Mouse (Mus musculus) embryo, embryonic 10 days (tissue): Measurements from ENCODE around the gene Usp47.

Experiments used
- DNase-seq: peaks from one replicate; pipeline ENCODE4 v3.0.0-alpha.2; 2015; ENCODE audit warnings: low spot score

Usp47 gene

DNA sequence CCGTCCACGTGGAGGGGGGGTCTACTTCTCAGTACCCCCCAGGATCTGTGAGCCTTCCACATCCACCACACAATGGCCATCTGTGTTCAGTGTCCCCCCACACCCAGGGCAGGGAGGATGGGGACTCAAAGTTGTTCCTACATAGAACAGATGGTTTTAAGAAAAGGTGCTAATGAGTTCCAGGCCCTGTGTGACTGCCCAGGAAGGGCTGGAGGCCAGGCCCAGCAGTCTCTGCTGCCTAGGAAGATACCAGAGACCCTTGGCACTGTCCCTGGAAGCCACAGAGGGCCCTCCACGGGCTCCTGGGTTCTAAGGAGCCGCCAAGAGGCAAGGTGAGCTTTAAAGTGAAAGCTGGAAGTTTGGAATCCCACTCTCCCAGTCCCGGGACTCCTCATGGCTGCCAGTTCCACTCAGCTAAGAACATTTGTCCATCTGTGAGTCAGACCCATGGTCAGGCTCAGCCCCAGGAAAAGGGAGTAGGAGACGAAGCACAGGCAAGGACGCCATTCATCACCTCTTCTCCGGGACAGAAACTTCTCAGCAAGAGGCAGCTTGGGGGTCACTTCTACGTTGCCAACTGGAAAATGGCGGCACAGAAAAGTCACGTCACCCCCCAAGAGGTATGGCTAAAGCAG, 98.7 kb downstream of the Usp47 start:
- DNase-seq: no peak

DNA sequence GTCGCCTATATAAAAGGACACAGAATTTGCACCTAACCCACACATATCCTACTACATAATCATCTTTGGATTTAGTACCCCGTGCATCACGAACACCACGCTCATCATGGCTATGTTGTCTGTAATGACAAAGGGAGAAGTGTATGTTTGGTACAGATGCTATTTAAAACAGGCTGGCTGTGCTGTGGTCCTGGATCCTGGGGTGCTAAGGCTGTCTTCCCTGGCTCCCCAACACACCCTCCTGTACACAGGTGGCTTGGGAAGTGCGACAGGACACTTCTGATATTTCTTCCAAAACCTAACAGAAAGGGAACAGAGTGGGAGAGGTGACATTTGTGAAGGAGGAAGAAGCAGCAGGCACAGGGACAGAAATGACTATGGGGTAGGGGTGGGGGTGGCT, 100.3 kb downstream of the Usp47 start:
- no peak for DNase-seq

DNA sequence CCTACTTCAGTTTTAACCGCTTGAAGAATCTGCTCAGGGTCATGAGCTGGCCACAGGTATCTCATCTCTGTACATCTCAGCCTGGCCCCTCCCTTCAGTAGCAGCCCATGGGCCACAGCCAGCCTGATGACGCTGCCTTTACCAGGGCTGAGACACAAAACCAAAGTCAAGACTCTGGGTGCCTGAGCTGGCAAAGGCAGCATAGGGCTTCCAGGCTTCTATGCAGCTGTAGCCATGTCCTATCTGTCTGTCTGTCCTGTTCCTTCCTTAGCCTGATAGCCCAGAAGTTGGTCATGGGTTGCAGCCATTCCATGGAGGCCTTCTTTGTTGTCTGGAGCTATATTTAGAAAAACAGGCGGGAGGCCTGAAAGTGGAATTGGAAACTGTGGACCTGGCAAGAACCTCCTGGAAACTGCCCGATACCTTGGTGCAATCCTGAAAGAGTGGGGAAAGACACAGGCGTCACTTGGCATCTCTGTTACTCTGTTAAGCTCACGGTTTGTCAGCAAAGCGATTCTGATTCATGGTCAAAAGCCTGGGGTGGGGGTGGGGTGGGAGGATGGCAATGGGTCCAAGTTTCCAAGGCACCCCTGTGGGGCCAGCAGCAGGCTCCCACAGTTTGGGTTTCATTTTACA, 102.4 kb downstream of the Usp47 start:
- no peak for DNase-seq

DNA sequence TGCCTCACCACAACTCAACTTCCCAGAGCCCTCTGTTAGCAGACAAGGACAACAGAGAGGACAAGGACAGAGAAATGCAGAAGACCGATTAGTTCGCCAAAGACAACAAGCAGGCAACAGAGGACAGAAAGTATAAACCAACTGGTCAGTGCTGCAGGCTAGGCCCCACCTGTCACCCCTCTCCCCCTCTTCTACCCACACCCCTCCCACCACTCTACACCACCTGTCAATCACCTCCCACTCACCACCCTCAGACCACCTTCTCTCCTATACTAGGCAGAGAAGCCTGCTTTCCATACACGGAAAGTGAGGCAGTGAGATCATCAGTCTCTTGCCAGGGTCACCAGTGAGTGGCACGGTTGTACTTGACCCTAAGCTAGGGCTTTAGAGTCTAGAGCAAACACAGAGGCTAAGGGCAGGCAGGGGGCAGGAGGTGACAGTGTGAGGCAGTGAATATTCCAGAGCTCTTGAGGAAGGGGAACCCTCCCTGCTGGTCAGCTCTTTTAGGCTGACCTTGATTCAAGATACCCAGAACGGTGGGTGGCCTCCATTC, 103.9 kb downstream of the Usp47 start:
- DNase-seq: peak; percentile 13

DNA sequence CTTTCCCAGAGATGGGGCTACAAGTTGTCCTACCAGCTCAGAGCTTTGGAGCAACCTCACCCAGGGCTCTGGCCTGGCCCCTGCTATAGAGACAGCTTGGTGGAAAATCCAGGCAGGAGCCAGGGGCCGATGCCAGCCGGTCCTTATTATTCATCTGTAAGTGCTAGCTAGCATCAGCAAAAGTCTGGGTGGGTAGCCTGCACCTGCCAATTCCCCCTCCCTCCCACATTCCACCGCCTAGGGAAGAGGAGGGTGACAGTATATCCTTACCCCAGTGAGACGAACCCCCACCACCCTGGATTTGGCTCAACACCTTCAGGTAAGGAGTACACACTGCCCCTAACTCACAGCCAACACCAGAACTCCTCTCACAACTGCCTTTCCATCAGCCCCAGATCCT, 104.7 kb downstream of the Usp47 start:
- DNase-seq: no peak

DNA sequence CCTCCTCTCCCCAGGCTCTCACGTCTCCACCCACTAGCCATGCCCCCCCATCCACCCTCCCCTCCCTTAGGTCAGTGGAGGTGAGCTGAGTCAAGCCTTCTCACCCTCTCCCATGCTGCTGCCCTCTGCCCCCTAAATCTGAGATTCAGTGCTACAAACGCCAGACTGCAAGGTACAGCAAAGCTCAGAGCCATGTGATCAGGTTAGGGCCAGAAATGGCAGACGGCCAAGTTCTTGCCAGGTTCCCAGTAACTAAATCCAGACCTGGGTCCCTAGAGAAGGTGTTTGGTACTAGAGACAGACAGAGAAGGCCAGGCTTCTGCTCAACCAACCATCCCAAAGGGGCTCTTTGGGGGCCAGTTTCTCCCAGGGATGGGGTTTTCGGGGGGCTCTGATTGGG, 105.5 kb downstream of the Usp47 start:
- no peak for DNase-seq

DNA sequence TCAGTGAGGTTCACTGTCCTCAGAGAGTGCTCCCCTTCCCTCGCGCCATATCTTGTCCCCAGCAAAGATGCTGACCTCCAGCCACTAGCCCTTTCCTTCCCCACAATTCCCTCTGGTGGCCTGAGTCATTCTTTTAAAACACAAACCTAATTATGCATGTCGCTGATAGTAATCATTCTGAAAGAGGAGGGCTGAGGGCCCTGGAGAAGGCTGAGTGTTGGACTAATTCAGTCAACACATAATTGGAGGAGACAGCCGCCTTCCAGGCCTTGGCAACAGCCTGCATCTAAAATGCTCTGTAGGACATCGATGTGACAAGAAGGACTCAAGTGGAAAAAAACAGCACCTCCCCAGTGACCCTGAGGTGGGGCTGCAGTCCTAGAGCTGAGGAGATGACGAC, 106.5 kb downstream of the Usp47 start:
- no peak for DNase-seq

DNA sequence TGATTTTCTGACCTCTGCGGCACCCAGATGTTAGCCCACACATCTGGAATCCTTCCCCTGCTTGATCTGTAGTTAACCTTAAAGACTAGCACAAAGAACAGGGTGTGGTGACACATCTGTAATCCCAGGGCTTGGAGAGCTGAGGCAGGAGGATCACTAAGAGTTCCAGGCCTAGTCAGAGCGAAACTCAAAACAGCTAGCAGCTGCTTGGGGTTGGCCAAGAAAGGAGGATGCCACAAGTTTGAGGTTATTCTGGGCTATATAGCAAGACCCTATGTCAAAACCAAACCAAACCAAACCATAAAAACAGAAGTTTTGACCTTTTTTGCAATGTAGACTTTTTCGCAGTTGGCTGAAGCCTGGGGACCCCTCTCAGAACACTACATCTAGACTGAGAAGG, 107.4 kb downstream of the Usp47 start:
- no peak for DNase-seq

DNA sequence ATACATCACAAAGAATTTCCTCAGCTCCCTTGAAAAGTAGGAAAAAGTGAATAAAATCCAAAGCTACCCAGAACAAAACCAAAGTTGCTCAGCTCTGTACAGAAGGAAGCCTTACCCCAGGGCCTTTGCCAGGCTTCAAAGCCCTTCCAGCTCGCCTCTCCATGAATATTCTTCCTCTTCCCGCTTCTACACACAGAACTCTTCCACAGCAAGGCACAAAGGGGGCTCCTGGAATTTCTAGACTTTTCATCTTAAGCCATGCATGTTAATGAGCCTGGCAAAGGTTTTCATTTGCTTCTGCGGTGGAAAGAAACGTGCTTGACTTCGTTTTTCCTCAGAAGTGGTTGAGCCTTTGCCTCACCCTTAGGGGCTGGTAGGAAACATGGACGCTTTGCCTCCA, 108.7 kb downstream of the Usp47 start:
- DNase-seq: no peak

DNA sequence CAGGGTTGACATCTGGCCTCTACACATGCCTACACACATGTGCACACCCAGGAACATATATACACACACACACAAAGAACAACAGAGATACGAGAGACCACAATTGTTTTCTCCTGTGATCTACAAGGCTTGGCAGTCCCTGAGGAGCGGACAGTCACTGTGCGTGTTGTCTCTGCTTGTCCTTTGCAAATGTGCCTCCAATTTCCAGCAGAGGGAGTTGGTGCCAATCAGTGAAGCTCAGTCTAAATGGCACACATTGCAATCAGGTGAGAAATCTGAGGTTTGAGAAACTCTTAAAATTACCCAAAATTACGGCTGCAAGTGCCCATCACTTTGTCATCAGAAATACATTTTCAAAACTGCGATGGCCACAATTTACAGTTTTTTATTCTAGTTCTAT, 110.0 kb downstream of the Usp47 start:
- DNase-seq: no peak

DNA sequence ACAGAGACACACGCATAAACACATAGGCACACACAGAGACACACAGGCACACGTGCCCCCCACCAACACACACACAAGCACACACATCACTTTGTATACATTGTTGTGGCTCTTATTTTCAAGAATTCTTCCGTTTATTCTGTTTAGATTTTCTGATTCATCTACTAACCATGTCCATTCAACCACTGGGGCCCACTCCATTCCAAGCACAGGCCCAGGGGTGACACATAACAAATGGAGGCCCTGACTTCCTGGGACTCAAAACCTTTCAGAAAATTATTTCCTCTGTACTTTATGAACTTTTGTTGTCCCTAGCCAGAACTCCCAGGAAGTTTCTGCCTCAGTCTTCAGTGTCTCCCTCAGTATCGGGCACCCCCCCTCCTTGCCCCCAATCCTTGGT, 111.9 kb downstream of the Usp47 start:
- no peak for DNase-seq

DNA sequence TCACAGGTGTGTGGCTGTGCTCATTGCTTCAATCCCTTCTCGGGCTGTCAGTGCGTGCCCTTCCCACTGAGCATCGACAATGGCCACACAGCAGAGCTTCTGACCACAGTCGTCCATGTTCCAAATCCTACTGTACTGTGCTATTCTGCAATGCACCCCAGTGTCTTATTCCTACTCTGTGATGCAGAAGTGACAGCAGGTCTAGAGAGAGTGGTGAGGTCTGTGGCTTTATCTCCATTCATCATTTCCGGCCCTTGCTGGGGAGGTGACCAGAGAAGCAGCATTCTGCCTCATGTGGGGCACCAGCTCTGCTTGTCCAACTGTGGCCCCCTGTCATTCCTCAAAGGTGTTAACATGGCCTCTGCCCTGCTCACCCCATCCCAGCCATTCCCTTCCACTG, 113.2 kb downstream of the Usp47 start:
- no peak for DNase-seq

DNA sequence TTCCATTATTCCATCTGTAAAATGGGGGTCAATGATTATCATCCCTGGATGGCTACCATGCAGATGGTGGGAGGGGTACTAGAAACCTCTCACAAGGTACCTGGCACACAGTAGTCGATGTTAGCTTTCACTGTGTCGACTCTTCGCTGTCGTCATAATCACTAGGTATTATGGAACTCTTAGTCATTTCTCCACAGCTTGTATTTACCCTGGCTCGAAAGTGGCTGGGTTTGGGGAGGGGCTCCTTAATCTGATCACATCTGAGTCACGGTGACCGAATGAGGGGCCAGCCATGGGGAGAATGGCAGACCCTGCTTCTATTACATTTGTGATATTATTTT, 114.8 kb downstream of the Usp47 start:
- DNase-seq: no peak

DNA sequence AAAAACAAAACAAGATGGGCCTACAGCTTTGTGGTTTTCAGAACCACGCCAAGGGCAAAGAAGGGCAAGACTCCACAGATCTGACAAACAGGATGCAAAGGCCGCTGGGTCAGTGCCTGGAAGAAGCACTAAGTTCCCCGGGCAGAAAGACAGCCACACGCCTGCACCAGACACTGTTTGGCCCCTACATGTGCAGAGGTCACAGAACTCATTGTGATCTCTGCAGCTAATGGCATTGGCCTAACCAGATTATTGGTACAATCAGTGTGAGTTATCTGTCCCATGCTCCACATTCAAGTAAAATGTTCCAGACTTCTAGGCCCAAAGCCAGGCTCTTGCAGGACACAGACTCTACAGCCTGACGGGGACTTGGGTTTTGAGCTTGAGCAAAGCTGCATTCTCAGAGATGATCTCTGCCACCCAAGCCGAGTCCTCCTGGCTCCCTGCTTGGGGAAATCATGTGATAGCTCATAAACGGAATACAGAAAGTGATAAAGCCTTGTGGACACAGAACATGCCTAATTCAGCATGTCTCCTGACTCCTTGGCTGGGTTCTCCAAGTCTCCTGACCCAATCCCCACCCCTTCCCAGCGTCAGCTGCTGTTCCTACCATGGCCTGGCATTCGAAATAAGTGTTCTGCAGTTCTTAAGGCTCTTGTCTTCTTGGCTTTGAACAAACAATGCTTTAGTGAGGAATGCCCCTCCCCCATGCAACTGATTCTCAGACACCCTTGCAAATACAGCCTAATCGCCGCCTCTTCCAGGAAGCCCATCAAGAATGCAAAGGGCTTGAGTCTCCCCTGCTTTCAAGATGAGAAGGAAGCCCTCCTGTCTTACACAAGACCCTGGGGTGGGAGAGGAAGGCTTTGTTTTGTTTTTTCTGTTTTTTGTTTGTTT, 115.5 kb downstream of the Usp47 start:
- no peak for DNase-seq

DNA sequence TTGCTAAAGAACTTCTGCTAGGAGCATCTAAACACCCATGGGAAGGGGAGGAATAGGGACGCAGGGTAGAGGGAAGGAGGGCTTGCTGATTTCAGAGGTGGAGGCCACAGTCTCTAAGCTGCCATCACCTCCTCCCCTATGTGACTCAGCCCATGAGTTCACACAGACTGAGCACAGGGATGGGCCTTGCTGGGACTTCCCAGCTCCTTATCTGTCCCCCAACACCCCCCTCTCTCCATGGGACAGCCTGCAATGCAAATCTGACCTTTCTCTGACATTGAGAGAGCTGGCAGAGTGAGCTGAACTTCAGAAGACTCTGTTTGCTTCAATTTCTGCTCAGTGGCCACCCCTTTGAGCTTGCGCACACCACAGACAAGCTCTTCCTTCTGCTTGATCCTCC, 117.4 kb downstream of the Usp47 start:
- no peak for DNase-seq

DNA sequence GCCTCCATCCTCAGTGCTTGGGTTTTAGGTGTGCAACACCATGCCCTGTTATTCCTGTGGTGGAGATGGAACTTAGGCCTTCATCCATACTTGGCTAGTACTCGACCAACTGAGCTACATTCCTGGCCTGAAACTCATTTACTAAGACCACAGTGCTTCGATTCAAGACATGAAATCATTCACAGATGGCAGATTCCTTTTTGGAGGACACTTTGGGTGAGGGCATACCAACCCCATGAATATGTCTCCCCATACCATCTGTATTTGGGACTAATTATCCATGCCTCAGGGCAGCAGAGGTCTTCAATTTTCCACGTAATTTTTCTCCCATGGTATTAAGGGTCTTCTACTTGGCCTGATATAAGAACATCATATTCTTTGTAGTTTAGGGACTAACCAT, 119.3 kb downstream of the Usp47 start:
- no peak for DNase-seq

DNA sequence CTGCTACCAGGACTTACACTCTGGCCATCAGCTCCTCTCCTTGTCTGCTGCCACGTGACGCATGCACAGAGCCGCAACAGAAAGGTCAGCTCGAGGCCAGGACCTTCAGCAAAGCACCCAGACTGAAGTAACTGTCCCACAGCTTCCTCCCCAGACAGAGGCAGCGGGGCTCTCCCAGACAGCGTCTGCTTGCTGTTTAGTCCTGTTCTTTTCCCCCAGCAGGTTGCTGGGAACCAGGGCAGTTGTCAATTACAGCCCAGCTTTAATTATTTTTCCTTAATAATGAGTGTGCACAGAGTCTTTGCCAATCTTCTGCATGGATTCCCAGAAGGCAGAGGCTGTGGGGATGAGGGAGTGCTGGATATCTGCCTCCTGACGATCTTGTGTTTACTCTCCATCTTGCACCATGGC, 119.8 kb downstream of the Usp47 start:
- DNase-seq: peak; percentile 45

DNA sequence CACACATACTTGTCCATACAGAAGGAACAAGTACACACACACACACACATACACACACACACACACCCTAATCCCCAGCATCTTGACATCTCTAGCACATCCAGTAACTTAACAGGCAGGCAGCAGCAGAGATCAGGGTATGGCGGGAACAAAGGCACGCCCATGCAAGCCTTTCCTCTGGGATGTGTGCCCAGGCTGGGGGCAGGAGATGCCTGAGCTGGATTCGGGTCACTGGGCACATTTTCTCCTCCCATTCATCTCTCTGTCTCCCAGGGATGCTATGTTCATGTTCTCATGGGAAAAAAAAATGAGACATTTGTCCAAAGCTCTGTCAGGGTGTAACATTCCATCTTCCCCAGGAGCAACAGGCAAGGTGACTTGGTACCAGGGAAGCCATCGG, 120.7 kb downstream of the Usp47 start:
- no peak for DNase-seq

DNA sequence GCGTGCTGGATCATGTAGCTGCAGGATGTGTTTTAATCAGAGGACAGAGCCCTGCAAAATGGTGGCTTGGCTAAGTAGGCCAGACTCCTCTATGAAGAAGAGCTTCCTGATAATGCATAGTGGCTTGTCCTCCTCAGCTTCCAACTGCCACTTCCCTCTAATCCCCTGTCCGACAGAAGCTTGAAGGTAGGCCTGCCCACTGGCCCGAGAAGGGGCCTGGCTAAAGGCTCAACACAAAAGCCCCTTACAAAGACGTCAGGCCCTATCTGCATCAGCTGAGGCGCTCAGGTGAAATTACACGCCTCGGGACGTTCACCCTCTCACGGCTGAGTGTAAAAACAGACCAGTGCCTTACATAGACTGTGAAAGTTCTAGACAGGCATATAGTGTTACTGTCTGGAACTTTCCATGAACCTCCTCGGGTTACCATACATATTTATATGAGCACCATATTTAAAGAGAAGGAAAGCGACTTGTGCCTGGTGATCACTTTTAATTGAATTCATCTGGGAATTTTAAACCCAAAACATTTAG, 121.4 kb downstream of the Usp47 start:
- DNase-seq: no peak

DNA sequence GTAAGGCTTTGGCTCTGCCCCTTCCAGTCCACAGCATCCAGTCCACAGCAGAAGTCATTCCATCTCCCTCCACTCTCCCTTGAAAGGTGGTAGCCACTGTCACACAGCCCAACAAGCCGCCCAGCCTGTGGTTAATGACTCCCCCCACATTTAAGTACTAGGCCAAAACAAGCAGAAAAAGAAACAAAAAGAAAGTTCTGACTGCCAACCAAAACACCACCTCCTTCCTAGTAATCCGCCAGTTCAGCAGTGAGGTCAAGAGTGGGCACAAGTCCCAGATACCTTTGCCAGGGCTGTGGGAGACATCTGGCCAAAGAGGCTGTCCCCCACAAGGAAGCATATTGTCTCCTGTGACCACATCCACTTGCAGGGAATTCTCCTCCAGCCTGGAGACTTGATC, 124.7 kb downstream of the Usp47 start:
- no peak for DNase-seq

DNA sequence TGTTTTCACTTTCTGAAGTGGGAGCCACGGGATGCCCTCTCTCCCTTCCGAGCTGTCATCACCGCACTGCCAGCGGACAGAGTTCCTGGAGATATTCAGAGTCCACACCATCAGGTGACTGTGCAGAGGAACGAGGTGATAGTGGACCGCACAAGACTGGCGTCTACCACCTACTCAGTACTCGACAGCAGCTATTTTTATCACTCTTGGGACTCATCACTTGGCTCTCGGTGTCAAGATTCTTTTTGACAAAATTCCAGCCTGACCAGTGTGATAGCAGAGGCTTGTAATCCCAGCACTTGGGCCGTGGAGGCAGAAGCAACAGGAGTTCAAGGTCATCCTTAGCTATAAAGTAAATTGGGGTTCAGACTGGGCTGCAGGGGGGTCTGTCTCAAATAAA, 125.8 kb downstream of the Usp47 start:
- no peak for DNase-seq

DNA sequence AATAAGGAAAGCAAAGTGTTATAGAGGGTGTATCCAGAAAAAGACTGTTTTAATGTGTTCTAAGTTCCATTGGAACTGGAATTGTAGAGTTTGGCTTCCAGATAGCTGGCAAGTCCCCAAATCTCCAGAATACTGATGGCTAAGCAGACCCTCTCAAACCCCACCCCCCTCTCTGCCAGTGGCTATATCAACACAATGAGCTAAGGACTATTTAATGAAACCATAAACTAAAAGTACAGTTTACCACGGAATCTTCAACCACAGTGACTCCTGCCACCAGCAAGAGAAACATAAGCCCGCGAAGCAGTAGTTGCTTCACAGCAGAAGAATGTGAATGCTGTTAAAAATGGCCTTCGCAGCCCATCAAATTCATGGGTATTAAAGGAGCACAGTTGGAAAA, 131.1 kb downstream of the Usp47 start:
- no peak for DNase-seq

DNA sequence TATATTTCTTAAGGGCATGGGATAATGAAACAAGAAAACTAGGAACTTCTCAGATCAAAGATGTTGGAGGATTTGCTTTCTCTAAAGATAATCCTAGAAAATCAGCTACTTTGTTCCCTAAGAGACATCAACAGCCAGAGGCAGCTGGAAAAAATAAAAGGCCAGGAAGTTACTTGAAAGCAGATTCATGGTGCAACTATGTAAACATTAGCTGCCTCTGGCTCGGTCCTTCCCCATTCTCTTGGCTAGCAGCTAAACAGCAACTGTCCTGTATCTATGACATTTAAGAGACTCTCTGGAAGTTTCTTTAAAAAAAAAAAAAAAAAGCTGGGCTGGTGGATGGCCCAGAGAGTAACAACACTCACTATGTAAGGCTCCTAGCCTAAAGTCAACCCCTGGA, 131.9 kb downstream of the Usp47 start:
- no peak for DNase-seq
